Mouse (Mus musculus): ENCODE results near the gene P2rx2. TPM values are rescaled to one million over a fixed set of nuclear protein-coding genes. Genes with fewer than 3 reads are reported as not detected.

P2rx2 gene
- polyA plus RNA-seq, 1 experiment from 2014 or later, result 0.09 TPM

- ATAC-seq (no peak), DNase-seq (no peak)
- Histone ChIP-seq H3K4me1 (ENCODE audit: insufficient read depth) (peaks cover 5% of the 10 kb centered on the region; the same call in 1 of the 2 replicates), H3K36me3 (replicated peaks; ENCODE audit: insufficient read depth, low read length) (no peaks in the 10 kb centered on the region), H3K9me3 (ENCODE audit: low read length) (no peaks in the 10 kb centered on the region), H3K27ac (ENCODE audit: low read depth) (no peak overlapping the region), H3K4me3 (ENCODE audit: low read depth, low read length) (no peak overlapping the region), H3K4me2 (ENCODE audit: low read depth, low read length) (peak overlapping the region; percentile 6; the same call in 1 of the 2 replicates), H3K9ac (replicated peaks) (no peak overlapping the region), H3K27me3 (ENCODE audit: insufficient read depth, low read length) (peaks cover 7% of the 10 kb centered on the region; the same call in 1 of the 2 replicates)
- WGBS (ENCODE audit: insufficient replicate concordance), result 67% methylated on average over 4 of the region's 4 CpGs
- no peak for TF ChIP-seq CTCF (IDR thresholded peaks at IDR 0.05; ENCODE audit: low read depth)
- no peak for TF ChIP-seq EP300 (IDR thresholded peaks at IDR 0.05; ENCODE audit: low read depth)
These were observed 42.3 kb upstream of the P2rx2 start for GRCm38 (mm10) chr5:110385263-110385662.

- TF ChIP-seq EP300 (IDR thresholded peaks at IDR 0.05; ENCODE audit: low read depth) (no peak), CTCF (IDR thresholded peaks at IDR 0.05; ENCODE audit: low read depth) (no peak)
- Histone ChIP-seq H3K36me3 (replicated peaks; ENCODE audit: insufficient read depth, low read length) (no peaks in the 10 kb centered on the region), H3K4me3 (ENCODE audit: low read depth, low read length) (no peak overlapping the region), H3K9me3 (ENCODE audit: low read length) (no peaks in the 10 kb centered on the region), H3K27me3 (ENCODE audit: insufficient read depth, low read length) (peaks cover 7% of the 10 kb centered on the region; the same call in 1 of the 2 replicates), H3K9ac (replicated peaks) (no peak overlapping the region), H3K27ac (ENCODE audit: low read depth) (no peak overlapping the region), H3K4me2 (ENCODE audit: low read depth, low read length) (no peak overlapping the region), H3K4me1 (ENCODE audit: insufficient read depth) (peaks cover 5% of the 10 kb centered on the region; the same call in 1 of the 2 replicates)
- ATAC-seq (no peak), DNase-seq (no peak)
- 77% methylated on average over 6 of the region's 6 CpGs for WGBS (ENCODE audit: insufficient replicate concordance)
These were observed 41.5 kb upstream of the P2rx2 start for GRCm38 (mm10) chr5:110384491-110384890.

GRCm38 (mm10) chr5:110379823-110380222 is 36.8 kb upstream of the P2rx2 start:
- Histone ChIP-seq H3K4me1 (ENCODE audit: insufficient read depth) (no peaks in the 10 kb centered on the region), H3K27ac (ENCODE audit: low read depth) (no peak overlapping the region), H3K4me2 (ENCODE audit: low read depth, low read length) (no peak overlapping the region), H3K27me3 (ENCODE audit: insufficient read depth, low read length) (no peaks in the 10 kb centered on the region), H3K9me3 (ENCODE audit: low read length) (no peaks in the 10 kb centered on the region), H3K4me3 (ENCODE audit: low read depth, low read length) (no peak overlapping the region), H3K36me3 (replicated peaks; ENCODE audit: insufficient read depth, low read length) (peaks cover 22% of the 10 kb centered on the region), H3K9ac (replicated peaks) (no peak overlapping the region)
- DNase-seq (no peak), ATAC-seq (no peak)
- no peak for TF ChIP-seq EP300 (IDR thresholded peaks at IDR 0.05; ENCODE audit: low read depth)
- 81% methylated on average over 4 of the region's 4 CpGs for WGBS (ENCODE audit: insufficient replicate concordance)

GRCm38 (mm10) chr5:110379086-110379485 is 36.1 kb upstream of the P2rx2 start:
- no peaks in the 10 kb centered on the region for H3K9me3 ChIP-seq (ENCODE audit: low read length)
- H3K27me3 ChIP-seq (ENCODE audit: insufficient read depth, low read length), result no peaks in the 10 kb centered on the region
- no peaks in the 10 kb centered on the region for H3K4me1 ChIP-seq (ENCODE audit: insufficient read depth)
- no peak overlapping the region for H3K4me2 ChIP-seq (ENCODE audit: low read depth, low read length)
- DNase-seq (no peak), ATAC-seq (no peak)
- H3K4me3 ChIP-seq (ENCODE audit: low read depth, low read length), result no peak overlapping the region
- H3K9ac ChIP-seq (replicated peaks), result no peak overlapping the region
- no peak for TF ChIP-seq CTCF (IDR thresholded peaks at IDR 0.05; ENCODE audit: low read depth)
- no peak for TF ChIP-seq EP300 (IDR thresholded peaks at IDR 0.05; ENCODE audit: low read depth)
- 90% methylated on average over 15 of the region's 15 CpGs for WGBS (ENCODE audit: insufficient replicate concordance)
- no peak overlapping the region for H3K27ac ChIP-seq (ENCODE audit: low read depth)
- H3K36me3 ChIP-seq (replicated peaks; ENCODE audit: insufficient read depth, low read length), result peaks cover 22% of the 10 kb centered on the region

- H3K4me3 ChIP-seq (ENCODE audit: low read depth, low read length), result no peak overlapping the region
- 70% methylated on average over 20 of the region's 20 CpGs for WGBS (ENCODE audit: insufficient replicate concordance)
- no peak overlapping the region for H3K9ac ChIP-seq (replicated peaks)
- peaks cover 27% of the 10 kb centered on the region for H3K36me3 ChIP-seq (replicated peaks; ENCODE audit: insufficient read depth, low read length)
- no peak overlapping the region for H3K27ac ChIP-seq (ENCODE audit: low read depth)
- H3K4me1 ChIP-seq (ENCODE audit: insufficient read depth), result no peaks in the 10 kb centered on the region
- DNase-seq (no peak), ATAC-seq (no peak)
- no peak for TF ChIP-seq CTCF (IDR thresholded peaks at IDR 0.05; ENCODE audit: low read depth)
- TF ChIP-seq EP300 (IDR thresholded peaks at IDR 0.05; ENCODE audit: low read depth), result no peak
- no peaks in the 10 kb centered on the region for H3K9me3 ChIP-seq (ENCODE audit: low read length)
- no peaks in the 10 kb centered on the region for H3K27me3 ChIP-seq (ENCODE audit: insufficient read depth, low read length)
- no peak overlapping the region for H3K4me2 ChIP-seq (ENCODE audit: low read depth, low read length)
These were observed 35.2 kb upstream of the P2rx2 start for GRCm38 (mm10) chr5:110378181-110378583.

- H3K9ac ChIP-seq (replicated peaks), result no peak overlapping the region
- no peak overlapping the region for H3K4me3 ChIP-seq (ENCODE audit: low read depth, low read length)
- WGBS (ENCODE audit: insufficient replicate concordance), result 52% methylated on average over 8 of the region's 8 CpGs
- DNase-seq (peak; percentile 74), ATAC-seq (peak; percentile 57; the same call in 1 of the 2 replicates)
- no peaks in the 10 kb centered on the region for H3K9me3 ChIP-seq (ENCODE audit: low read length)
- H3K27ac ChIP-seq (ENCODE audit: low read depth), result no peak overlapping the region
- H3K27me3 ChIP-seq (ENCODE audit: insufficient read depth, low read length), result no peaks in the 10 kb centered on the region
- H3K36me3 ChIP-seq (replicated peaks; ENCODE audit: insufficient read depth, low read length), result peaks cover 27% of the 10 kb centered on the region
- H3K4me2 ChIP-seq (ENCODE audit: low read depth, low read length), result no peak overlapping the region
- TF ChIP-seq EP300 (IDR thresholded peaks at IDR 0.05; ENCODE audit: low read depth) (no peak), CTCF (IDR thresholded peaks at IDR 0.05; ENCODE audit: low read depth) (peak; percentile 80)
- no peaks in the 10 kb centered on the region for H3K4me1 ChIP-seq (ENCODE audit: insufficient read depth)
These were observed 33.9 kb upstream of the P2rx2 start for GRCm38 (mm10) chr5:110376802-110377433.
